Mouse (Mus musculus): ENCODE measurements around the gene Dalrd3. TPM values are rescaled to one million over a fixed set of nuclear protein-coding genes. Genes with fewer than 3 reads are reported as not detected.

Dalrd3 gene
- polyA plus RNA-seq, 1 experiment from 2014 or later, result 146 TPM

DNA sequence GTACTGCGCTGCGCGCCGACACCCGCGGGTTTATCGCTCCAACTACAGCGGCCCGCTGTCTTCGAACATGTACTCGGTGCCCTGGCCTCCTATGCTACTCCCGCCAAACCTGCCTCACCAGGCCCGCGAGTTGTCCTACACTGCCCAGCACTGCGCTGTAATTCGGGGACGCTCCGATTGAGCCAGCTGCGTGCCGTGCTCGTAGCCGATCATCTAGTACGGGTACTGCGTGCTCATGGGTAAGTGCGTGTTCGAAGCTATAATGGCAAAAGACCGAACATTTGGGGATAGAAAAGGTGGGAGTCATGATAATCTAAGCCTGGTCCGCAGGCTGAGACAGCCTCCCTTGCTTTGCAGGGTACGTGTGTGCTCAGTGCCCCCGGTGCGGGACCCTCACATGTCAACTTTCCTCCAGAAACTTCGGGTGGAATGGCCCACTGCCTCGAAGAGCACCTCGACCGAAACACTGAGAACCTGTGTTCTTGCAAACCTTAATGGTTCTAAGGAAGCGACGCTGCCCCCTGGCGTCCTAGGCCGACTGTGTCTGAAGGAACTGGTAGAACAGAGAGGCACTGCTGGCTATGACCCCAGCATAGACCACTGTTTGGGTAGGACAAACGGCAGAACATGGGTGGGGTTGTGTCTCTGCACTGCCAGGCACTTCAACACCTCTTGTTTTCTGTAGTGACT, 666 bp downstream of the Dalrd3 start:
- Histone ChIP-seq H3K9ac (ENCODE audit: low read length) (peak overlapping the region; percentile 61), H3K27ac (ENCODE audit: low read length) (peak overlapping the region; percentile 29), H3K4me3 (ENCODE audit: low read length) (peak overlapping the region; percentile 62), H3K36me3 (ENCODE audit: control insufficient read depth, insufficient read depth, low read length) (peaks cover 32% of the 10 kb centered on the region), H3K27me3 (ENCODE audit: control insufficient read depth, insufficient read depth, low read depth, low read length) (no peaks in the 10 kb centered on the region), H3K4me1 (replicated peaks; ENCODE audit: control insufficient read depth, insufficient read depth, low read length) (peaks cover 24% of the 10 kb centered on the region), H3K9me3 (ENCODE audit: control insufficient read depth, low read length) (no peaks in the 10 kb centered on the region), H3K4me2 (ENCODE audit: low read depth, low read length) (peak overlapping the region; percentile 92)
- WGBS, result under 1% methylated on average over 40 of the region's 40 CpGs
- no peak; the same call in 1 of the 2 replicates for ATAC-seq (ENCODE audit: low read depth)

- 89% methylated on average over 16 of the region's 16 CpGs for WGBS
- no peak overlapping the region for H3K9ac ChIP-seq (ENCODE audit: low read length)
- H3K9me3 ChIP-seq (ENCODE audit: control insufficient read depth, low read length), result no peaks in the 10 kb centered on the region
- H3K27me3 ChIP-seq (ENCODE audit: control insufficient read depth, insufficient read depth, low read depth, low read length), result no peaks in the 10 kb centered on the region
- no peak overlapping the region for H3K4me2 ChIP-seq (ENCODE audit: low read depth, low read length)
- no peak for ATAC-seq (ENCODE audit: low read depth)
- peaks cover 23% of the 10 kb centered on the region for H3K4me1 ChIP-seq (replicated peaks; ENCODE audit: control insufficient read depth, insufficient read depth, low read length)
- no peak overlapping the region for H3K27ac ChIP-seq (ENCODE audit: low read length)
- peaks cover 37% of the 10 kb centered on the region for H3K36me3 ChIP-seq (ENCODE audit: control insufficient read depth, insufficient read depth, low read length)
- no peak overlapping the region for H3K4me3 ChIP-seq (ENCODE audit: low read length)
Measured at GRCm38 (mm10) chr9:108571401-108571973, 1.8 kb downstream of the Dalrd3 start.

DNA sequence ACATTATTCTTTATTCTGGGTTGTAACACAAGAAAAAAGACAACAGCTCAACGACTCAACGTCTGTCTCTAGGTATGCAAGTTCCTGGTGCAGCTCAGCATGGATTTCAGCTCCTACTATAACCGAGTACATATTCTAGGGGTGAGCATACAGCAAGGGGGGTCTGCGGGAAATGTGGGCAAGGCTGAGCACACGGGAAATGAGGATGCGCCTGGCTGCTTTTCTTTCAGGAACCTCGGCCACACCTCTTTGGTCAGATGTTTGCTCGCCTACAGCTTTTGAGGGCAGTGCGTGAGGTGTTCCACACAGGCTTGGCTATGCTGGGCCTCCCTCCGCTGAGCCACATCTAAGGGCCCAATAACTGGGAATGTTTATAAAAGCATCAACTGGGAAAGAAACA, 2.6 kb downstream of the Dalrd3 start:
- Histone ChIP-seq H3K4me1 (replicated peaks; ENCODE audit: control insufficient read depth, insufficient read depth, low read length) (peaks cover 30% of the 10 kb centered on the region), H3K27ac (ENCODE audit: low read length) (no peak overlapping the region), H3K9me3 (ENCODE audit: control insufficient read depth, low read length) (no peaks in the 10 kb centered on the region), H3K36me3 (ENCODE audit: control insufficient read depth, insufficient read depth, low read length) (peaks cover 37% of the 10 kb centered on the region), H3K4me3 (ENCODE audit: low read length) (no peak overlapping the region), H3K27me3 (ENCODE audit: control insufficient read depth, insufficient read depth, low read depth, low read length) (no peaks in the 10 kb centered on the region), H3K4me2 (ENCODE audit: low read depth, low read length) (no peak overlapping the region), H3K9ac (ENCODE audit: low read length) (no peak overlapping the region)
- 77% methylated on average over 10 of the region's 10 CpGs for WGBS
- ATAC-seq (ENCODE audit: low read depth), result no peak

DNA sequence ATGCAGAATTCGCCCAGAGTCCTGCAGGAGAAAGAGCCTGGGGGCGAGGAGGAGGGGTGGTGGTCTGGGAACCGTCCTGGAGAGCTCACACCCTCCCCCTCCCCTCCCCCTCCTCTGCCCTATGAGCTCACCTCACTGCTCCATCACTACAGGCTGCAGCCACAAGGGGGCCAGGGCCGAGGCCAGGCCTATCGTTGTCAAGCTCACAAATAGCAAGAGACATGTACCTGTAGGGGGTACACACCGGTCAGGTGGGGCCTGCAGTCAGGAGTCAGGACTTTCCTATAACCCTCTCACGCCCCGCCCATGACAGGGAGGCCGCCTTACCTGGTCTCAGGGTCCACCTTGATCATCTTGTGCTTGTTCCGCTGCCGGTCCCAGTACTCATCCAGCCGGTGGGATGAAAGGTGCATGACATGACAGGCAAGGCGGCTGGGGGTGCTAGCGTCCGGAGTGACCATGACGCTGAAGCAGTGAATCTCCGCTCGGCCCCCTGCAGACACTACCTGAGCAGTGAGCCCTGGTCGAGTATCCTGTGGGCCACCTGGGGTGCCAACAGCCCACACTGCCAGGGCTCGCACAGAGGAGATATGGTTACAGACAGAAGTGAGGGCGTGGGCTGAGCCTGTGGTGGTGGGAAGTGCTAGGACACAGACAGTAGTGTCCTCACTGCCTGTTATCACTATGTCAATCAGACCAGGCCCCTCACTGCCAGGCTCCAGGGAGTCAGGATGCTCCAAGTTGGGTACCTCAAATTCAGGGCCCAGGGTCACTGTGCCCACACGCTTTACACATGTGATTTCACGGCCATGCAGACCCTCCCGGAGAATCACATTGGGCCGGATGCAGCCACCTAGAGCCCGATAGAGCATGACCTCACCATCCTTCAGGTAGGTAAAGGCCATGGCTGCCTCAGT, 4.3 kb downstream of the Dalrd3 start:
- Histone ChIP-seq H3K27me3 (ENCODE audit: control insufficient read depth, insufficient read depth, low read depth, low read length) (no peaks in the 10 kb centered on the region), H3K9me3 (ENCODE audit: control insufficient read depth, low read length) (no peaks in the 10 kb centered on the region), H3K27ac (ENCODE audit: low read length) (no peak overlapping the region), H3K4me1 (replicated peaks; ENCODE audit: control insufficient read depth, insufficient read depth, low read length) (peaks cover 29% of the 10 kb centered on the region), H3K36me3 (ENCODE audit: control insufficient read depth, insufficient read depth, low read length) (peaks cover 37% of the 10 kb centered on the region), H3K9ac (ENCODE audit: low read length) (no peak overlapping the region), H3K4me2 (ENCODE audit: low read depth, low read length) (no peak overlapping the region), H3K4me3 (ENCODE audit: low read length) (no peak overlapping the region)
- ATAC-seq (ENCODE audit: low read depth), result no peak
- 57% methylated on average over 26 of the region's 26 CpGs for WGBS

DNA sequence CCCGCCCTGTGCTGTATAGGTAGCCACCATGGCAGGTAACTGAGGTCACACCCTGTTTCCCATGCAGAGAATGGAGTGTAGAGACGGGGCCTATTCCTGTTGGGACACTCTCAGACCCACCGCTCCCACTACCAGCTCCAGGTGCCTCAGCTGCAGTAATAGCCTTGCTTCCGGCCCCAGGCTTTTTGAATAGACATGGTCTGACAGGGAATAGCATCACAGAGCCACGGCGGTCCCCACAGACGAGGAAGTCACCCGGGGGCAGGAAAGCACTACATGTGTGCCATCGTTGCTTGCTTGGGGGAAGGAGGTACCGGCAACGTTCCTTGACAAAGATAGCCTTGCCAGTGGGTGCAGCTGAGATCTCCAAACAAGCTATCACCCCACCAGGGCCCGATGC, 5.2 kb downstream of the Dalrd3 start:
- Histone ChIP-seq H3K9ac (ENCODE audit: low read length) (no peak overlapping the region), H3K27ac (ENCODE audit: low read length) (no peak overlapping the region), H3K27me3 (ENCODE audit: control insufficient read depth, insufficient read depth, low read depth, low read length) (no peaks in the 10 kb centered on the region), H3K36me3 (ENCODE audit: control insufficient read depth, insufficient read depth, low read length) (peaks cover 37% of the 10 kb centered on the region), H3K4me3 (ENCODE audit: low read length) (no peak overlapping the region), H3K4me1 (replicated peaks; ENCODE audit: control insufficient read depth, insufficient read depth, low read length) (peaks cover 28% of the 10 kb centered on the region), H3K9me3 (ENCODE audit: control insufficient read depth, low read length) (no peaks in the 10 kb centered on the region), H3K4me2 (ENCODE audit: low read depth, low read length) (no peak overlapping the region)
- 88% methylated on average over 12 of the region's 12 CpGs for WGBS
- no peak for ATAC-seq (ENCODE audit: low read depth)

DNA sequence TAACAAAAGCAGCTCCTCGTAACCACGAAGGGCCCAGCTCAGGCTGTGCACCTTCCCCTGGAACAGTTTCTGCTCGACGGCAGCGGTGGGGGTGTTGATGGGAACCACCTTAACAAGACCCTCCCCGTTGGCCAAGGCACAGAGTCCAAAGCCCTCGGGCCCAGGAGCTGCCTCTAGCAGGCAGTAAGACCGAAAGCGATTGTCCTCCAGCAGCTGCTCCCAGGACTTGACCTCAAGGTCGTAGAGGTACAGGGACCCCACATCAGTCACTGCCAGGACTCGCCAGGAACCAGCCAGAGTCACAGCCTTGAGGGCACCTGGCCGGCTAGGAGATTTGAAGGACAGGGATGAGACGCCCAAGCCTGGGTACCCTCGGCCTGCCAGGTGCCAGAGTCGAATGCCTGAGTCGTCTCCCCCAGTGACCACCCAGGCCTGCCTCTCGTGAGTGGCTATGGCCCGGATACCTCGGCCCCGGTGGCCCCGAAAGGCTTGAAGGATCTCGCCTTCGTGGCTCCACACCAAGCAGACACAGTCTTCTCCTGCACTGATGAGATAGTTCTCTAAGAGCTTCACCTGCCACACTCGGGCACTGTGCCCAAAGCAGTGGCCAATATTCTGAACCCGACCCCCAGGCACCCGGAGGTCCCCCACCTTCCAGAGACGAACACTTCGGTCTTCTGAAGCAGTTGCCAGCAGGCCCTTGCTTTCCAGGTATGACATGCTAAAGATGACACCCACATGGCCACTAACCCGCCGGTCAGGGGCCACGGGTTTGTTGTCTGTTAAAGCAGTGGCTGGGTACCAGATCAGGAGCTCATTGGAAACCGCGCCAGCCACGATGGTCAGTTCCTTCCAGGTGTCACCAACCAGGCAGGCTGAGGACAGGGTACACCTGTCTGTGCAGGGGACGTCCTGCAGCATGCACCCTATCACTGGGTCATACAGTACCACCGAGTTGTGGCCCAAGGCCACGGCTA, 5.9 kb downstream of the Dalrd3 start:
- H3K36me3 ChIP-seq (ENCODE audit: control insufficient read depth, insufficient read depth, low read length), result peaks cover 37% of the 10 kb centered on the region
- 74% methylated on average over 37 of the region's 37 CpGs for WGBS
- H3K4me2 ChIP-seq (ENCODE audit: low read depth, low read length), result no peak overlapping the region

DNA sequence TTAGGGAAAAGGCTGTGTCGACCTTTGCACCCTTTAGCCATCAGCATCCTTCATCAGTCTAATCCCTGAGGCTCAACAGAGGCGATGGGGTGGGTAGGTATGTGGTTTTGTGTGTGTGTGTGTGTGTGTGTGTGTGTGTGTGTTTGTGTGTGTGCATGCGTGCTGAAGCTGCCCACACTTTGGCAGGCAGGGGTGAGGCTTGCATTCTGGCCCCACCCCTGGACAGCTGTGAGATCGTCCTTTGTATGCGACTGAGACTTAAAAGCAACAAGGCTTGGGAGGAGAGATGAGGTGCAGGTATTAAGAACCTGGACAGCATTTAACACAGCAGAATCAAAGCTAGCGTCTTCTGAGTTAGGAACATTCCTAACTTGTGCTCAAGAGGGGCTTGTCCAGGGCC, 7.3 kb downstream of the Dalrd3 start:
- WGBS, result 40% methylated on average over 6 of the region's 6 CpGs
- H3K27ac ChIP-seq (ENCODE audit: low read length), result no peak overlapping the region
- peaks cover 24% of the 10 kb centered on the region for H3K4me1 ChIP-seq (replicated peaks; ENCODE audit: control insufficient read depth, insufficient read depth, low read length)
- no peaks in the 10 kb centered on the region for H3K27me3 ChIP-seq (ENCODE audit: control insufficient read depth, insufficient read depth, low read depth, low read length)
- H3K9me3 ChIP-seq (ENCODE audit: control insufficient read depth, low read length), result no peaks in the 10 kb centered on the region
- H3K36me3 ChIP-seq (ENCODE audit: control insufficient read depth, insufficient read depth, low read length), result peaks cover 30% of the 10 kb centered on the region
- H3K9ac ChIP-seq (ENCODE audit: low read length), result peak overlapping the region; percentile 93
- peak overlapping the region; percentile 83 for H3K4me3 ChIP-seq (ENCODE audit: low read length)
- no peak for ATAC-seq (ENCODE audit: low read depth)
- peak overlapping the region; percentile 89 for H3K4me2 ChIP-seq (ENCODE audit: low read depth, low read length)

More for the DNA sequence above, 5.9 kb downstream of the Dalrd3 start:
- Histone ChIP-seq H3K4me1 (replicated peaks; ENCODE audit: control insufficient read depth, insufficient read depth, low read length) (peaks cover 24% of the 10 kb centered on the region), H3K4me3 (ENCODE audit: low read length) (no peak overlapping the region), H3K9me3 (ENCODE audit: control insufficient read depth, low read length) (no peaks in the 10 kb centered on the region), H3K27ac (ENCODE audit: low read length) (no peak overlapping the region), H3K9ac (ENCODE audit: low read length) (no peak overlapping the region), H3K27me3 (ENCODE audit: control insufficient read depth, insufficient read depth, low read depth, low read length) (no peaks in the 10 kb centered on the region)
- ATAC-seq (ENCODE audit: low read depth), result no peak

DNA sequence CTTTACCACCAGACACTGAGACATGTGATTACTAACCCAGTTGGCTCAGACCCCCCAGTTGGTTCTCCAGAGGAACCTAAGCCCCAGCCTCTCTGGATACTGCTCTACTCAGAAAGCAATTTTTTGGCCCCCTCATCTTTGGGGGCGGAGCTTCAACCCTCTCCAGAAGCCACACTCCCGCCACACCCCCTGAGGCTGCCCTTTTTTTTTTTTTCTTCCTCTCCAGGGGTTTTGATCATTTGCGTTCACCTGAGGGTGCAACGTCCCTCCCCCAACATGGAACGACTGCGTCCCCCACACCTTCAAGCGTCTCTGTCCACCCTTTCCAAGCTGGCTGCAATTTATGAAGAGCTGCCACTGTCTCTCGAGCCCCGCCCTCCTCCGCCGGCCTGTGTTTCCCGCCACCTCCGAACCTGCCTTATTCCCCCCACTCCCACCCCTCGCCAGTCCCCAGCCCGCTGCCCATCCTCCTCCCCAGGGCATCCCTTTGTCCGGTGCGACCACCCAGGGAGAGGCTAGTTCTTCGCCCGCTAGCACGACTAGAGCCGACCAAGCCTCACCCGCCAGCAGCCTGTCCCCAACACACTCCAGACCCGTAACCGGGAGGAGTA, 8.4 kb downstream of the Dalrd3 start:
- ATAC-seq (ENCODE audit: low read depth), result peak; percentile 32
- under 1% methylated on average over 24 of the region's 24 CpGs for WGBS

More for the DNA sequence above, 8.4 kb downstream of the Dalrd3 start:
- Histone ChIP-seq H3K9ac (ENCODE audit: low read length) (peak overlapping the region; percentile 93), H3K4me2 (ENCODE audit: low read depth, low read length) (peak overlapping the region; percentile 89), H3K9me3 (ENCODE audit: control insufficient read depth, low read length) (no peaks in the 10 kb centered on the region), H3K36me3 (ENCODE audit: control insufficient read depth, insufficient read depth, low read length) (peaks cover 20% of the 10 kb centered on the region), H3K27ac (ENCODE audit: low read length) (peak overlapping the region; percentile 95), H3K27me3 (ENCODE audit: control insufficient read depth, insufficient read depth, low read depth, low read length) (no peaks in the 10 kb centered on the region), H3K4me3 (ENCODE audit: low read length) (peak overlapping the region; percentile 83), H3K4me1 (replicated peaks; ENCODE audit: control insufficient read depth, insufficient read depth, low read length) (peaks cover 24% of the 10 kb centered on the region)

All from lung, embryonic 16.5 days (tissue).